In genomic region chr12:32877964-32878571, GRCm38 (mm10) we compare ENCODE assay signal across 11 mouse cellular contexts. TPM values are rescaled to one million over a fixed set of nuclear protein-coding genes. Genes with fewer than 3 reads are reported as not detected.
DNase-seq lines count a peak whose midpoint lies in the region; ATAC-seq and TF ChIP-seq lines count a peak whose summit lies in the region.
"Had no signal": no experiment of that assay in that cellular context is flagged by ENCODE, and none has a peak within 500 bp of the region (broad histone marks: within the 10 kb centered on the region; RNA-seq: fewer than 3 reads in every experiment).

No protein-coding gene starts in this region.

- H3K4me3 ChIP-seq in midbrain, embryonic 14.5 days (replicated peaks; ENCODE audit: low read depth, low read length) = no peak overlapping the region
- no peak overlapping the region for H3K4me3 ChIP-seq in midbrain, embryonic 10.5 days
- no peak overlapping the region for H3K4me3 ChIP-seq in forebrain, embryonic 16.5 days (replicated peaks; ENCODE audit: low read length)
- no peak overlapping the region for H3K4me3 ChIP-seq in neural tube, embryonic 14.5 days (ENCODE audit: low read depth, low read length)
- no peak overlapping the region for H3K4me3 ChIP-seq in lung, postnatal 0 days (ENCODE audit: low read depth, low read length)
- H3K4me3 ChIP-seq: intestine, embryonic 15.5 days; myocyte had no signal

- no peak overlapping the region for H3K27ac ChIP-seq in midbrain, embryonic 14.5 days (replicated peaks; ENCODE audit: low read depth, low read length)
- H3K27ac ChIP-seq in midbrain, embryonic 10.5 days (replicated peaks) = no peak overlapping the region
- no peak overlapping the region for H3K27ac ChIP-seq in forebrain, embryonic 16.5 days (ENCODE audit: low read length)
- peak overlapping the region; percentile 44; the same call in 1 of the 2 replicates for H3K27ac ChIP-seq in neural tube, embryonic 14.5 days (ENCODE audit: low read depth, low read length)
- H3K27ac ChIP-seq in lung, postnatal 0 days (ENCODE audit: low read length) = no peak overlapping the region
- H3K27ac ChIP-seq: intestine, embryonic 15.5 days had no signal

- TF ChIP-seq EP300 in lung, postnatal 0 days (IDR thresholded peaks at IDR 0.05) = no peak

- no peaks in the 10 kb centered on the region for H3K4me1 ChIP-seq in midbrain, embryonic 14.5 days (ENCODE audit: control insufficient read depth, insufficient read depth, low read length)
- H3K4me1 ChIP-seq in midbrain, embryonic 10.5 days = no peaks in the 10 kb centered on the region
- 0 out of 2 replicates have a peak, but pooled peaks cover 5% of the 10 kb centered on the region for H3K4me1 ChIP-seq in forebrain, embryonic 16.5 days (replicated peaks; ENCODE audit: control insufficient read depth, insufficient read depth, low read length)
- peaks cover 3% of the 10 kb centered on the region; the same call in 1 of the 2 replicates for H3K4me1 ChIP-seq in neural tube, embryonic 14.5 days (ENCODE audit: control insufficient read depth, insufficient read depth, low read length)
- no peaks in the 10 kb centered on the region for H3K4me1 ChIP-seq in lung, postnatal 0 days (ENCODE audit: insufficient read depth, low read depth, low read length)
- H3K4me1 ChIP-seq: intestine, embryonic 15.5 days had no signal

- intact Hi-C loops in gastrocnemius, postnatal 14 days (cut with DNase I; ENCODE audit: low total_unique reads) = no loop called here

- peak; percentile 35 for DNase-seq in gastrocnemius, postnatal 25 days
- no peak for DNase-seq in gastrocnemius, postnatal 14 days
- peak; percentile 55 for DNase-seq in midbrain, embryonic 14.5 days
- no peak for DNase-seq in midbrain, embryonic 10.5 days (ENCODE audit: low spot score)
- DNase-seq in lung, postnatal 0 days (ENCODE audit: low spot score) = no peak
- DNase-seq: lung, postnatal 36 days; right cerebral cortex, postnatal 25 days had no signal

- no peaks in the 10 kb centered on the region for H3K36me3 ChIP-seq in midbrain, embryonic 14.5 days (ENCODE audit: control insufficient read depth, insufficient read depth, low read length)
- H3K36me3 ChIP-seq in midbrain, embryonic 10.5 days = no peaks in the 10 kb centered on the region
- no peaks in the 10 kb centered on the region for H3K36me3 ChIP-seq in forebrain, embryonic 16.5 days (ENCODE audit: control insufficient read depth, insufficient read depth)
- no peaks in the 10 kb centered on the region for H3K36me3 ChIP-seq in neural tube, embryonic 14.5 days (ENCODE audit: control insufficient read depth, insufficient read depth, low read length)
- no peaks in the 10 kb centered on the region for H3K36me3 ChIP-seq in lung, postnatal 0 days (ENCODE audit: insufficient read depth, low read length)
- H3K36me3 ChIP-seq: intestine, embryonic 15.5 days had no signal

- no peak overlapping the region for H3K9ac ChIP-seq in midbrain, embryonic 14.5 days (replicated peaks; ENCODE audit: low read length)
- no peak overlapping the region for H3K9ac ChIP-seq in forebrain, embryonic 16.5 days (replicated peaks; ENCODE audit: low read depth, low read length)
- H3K9ac ChIP-seq in neural tube, embryonic 14.5 days (replicated peaks; ENCODE audit: low read depth, low read length) = no peak overlapping the region
- no peak overlapping the region for H3K9ac ChIP-seq in lung, postnatal 0 days (replicated peaks; ENCODE audit: low read depth)
- H3K9ac ChIP-seq: intestine, embryonic 15.5 days had no signal

- TF ChIP-seq CTCF in lung, postnatal 0 days (IDR thresholded peaks at IDR 0.05) = no peak

- ATAC-seq in midbrain, embryonic 14.5 days (ENCODE audit: low FRiP score, low TSS enrichment) = peak; percentile 29; the same call in 1 of the 2 replicates
- ATAC-seq in forebrain, embryonic 16.5 days = peak; percentile 95
- peak; percentile 89 for ATAC-seq in neural tube, embryonic 14.5 days (ENCODE audit: low read depth)
- ATAC-seq in lung, postnatal 0 days = no peak
- ATAC-seq: intestine, embryonic 15.5 days had no signal

- no peak overlapping the region for H3K4me2 ChIP-seq in midbrain, embryonic 14.5 days (ENCODE audit: low read length)
- H3K4me2 ChIP-seq in forebrain, embryonic 16.5 days (ENCODE audit: low read length) = no peak overlapping the region
- H3K4me2 ChIP-seq in neural tube, embryonic 14.5 days (ENCODE audit: low read depth, low read length) = no peak overlapping the region
- H3K4me2 ChIP-seq in lung, postnatal 0 days (replicated peaks; ENCODE audit: low read depth, low read length) = no peak overlapping the region
- H3K4me2 ChIP-seq: intestine, embryonic 15.5 days had no signal

- 61% methylated on average over 11 of the region's 11 CpGs for WGBS in midbrain, embryonic 14.5 days
- WGBS in midbrain, embryonic 10.5 days = 79% methylated on average over 11 of the region's 11 CpGs
- WGBS in forebrain, embryonic 16.5 days = 43% methylated on average over 11 of the region's 11 CpGs
- WGBS in neural tube, embryonic 14.5 days = 52% methylated on average over 11 of the region's 11 CpGs
- 79% methylated on average over 11 of the region's 11 CpGs for WGBS in lung, postnatal 0 days

- no peaks in the 10 kb centered on the region for H3K9me3 ChIP-seq in midbrain, embryonic 14.5 days (ENCODE audit: control insufficient read depth, low read length)
- H3K9me3 ChIP-seq in midbrain, embryonic 10.5 days (replicated peaks) = no peaks in the 10 kb centered on the region
- no peaks in the 10 kb centered on the region for H3K9me3 ChIP-seq in forebrain, embryonic 16.5 days (ENCODE audit: control insufficient read depth, low read length)
- no peaks in the 10 kb centered on the region for H3K9me3 ChIP-seq in neural tube, embryonic 14.5 days (ENCODE audit: control insufficient read depth, low read length)
- no peaks in the 10 kb centered on the region for H3K9me3 ChIP-seq in lung, postnatal 0 days (ENCODE audit: low read length)
- H3K9me3 ChIP-seq: intestine, embryonic 15.5 days had no signal

- no peaks in the 10 kb centered on the region for H3K27me3 ChIP-seq in midbrain, embryonic 14.5 days (ENCODE audit: control insufficient read depth, insufficient read depth, low read length)
- H3K27me3 ChIP-seq in midbrain, embryonic 10.5 days (ENCODE audit: low read depth, poor library complexity, severe bottlenecking) = no peaks in the 10 kb centered on the region
- H3K27me3 ChIP-seq in forebrain, embryonic 16.5 days (replicated peaks; ENCODE audit: control insufficient read depth, insufficient read depth, low read length) = no peaks in the 10 kb centered on the region
- no peaks in the 10 kb centered on the region for H3K27me3 ChIP-seq in neural tube, embryonic 14.5 days (ENCODE audit: control insufficient read depth, insufficient read depth, low read length)
- H3K27me3 ChIP-seq in lung, postnatal 0 days (replicated peaks; ENCODE audit: insufficient read depth, low read length) = no peaks in the 10 kb centered on the region
- H3K27me3 ChIP-seq: intestine, embryonic 15.5 days had no signal

RNA-seq across cellular contexts. Expression of gene Nampt, which starts 58.7 kb away (rescaled TPM):
- total RNA-seq in gastrocnemius, postnatal 25 days (2021) = 10 to 100 TPM; 53.0 to 58.2 TPM
- total RNA-seq in gastrocnemius, postnatal 14 days (2021) = 10 to 100 TPM; 43.0 to 43.3 TPM
- 32.1 and 45.7 TPM in 2 replicates for polyA plus RNA-seq in midbrain, embryonic 14.5 days (2014; fragmentation: Nextera tagmentation; extraction: Ambion mirVana)
- 36.0 and 40.9 TPM in 2 replicates for polyA plus RNA-seq in midbrain, embryonic 10.5 days (2016; fragmentation: Nextera tagmentation; extraction: Ambion mirVana)
- 39.4 and 42.2 TPM in 2 replicates for polyA plus RNA-seq in forebrain, embryonic 16.5 days (2015; fragmentation: Nextera tagmentation; extraction: Ambion mirVana)
- polyA plus RNA-seq in neural tube, embryonic 14.5 days (2014; fragmentation: Nextera tagmentation; extraction: Ambion mirVana) = 32.9 and 40.2 TPM in 2 replicates
- 18.7 and 19.2 TPM in 2 replicates for polyA plus RNA-seq in lung, postnatal 0 days (2015; fragmentation: Nextera tagmentation; extraction: Ambion mirVana)

Comparison
In these comparisons a context has a peak if more than half of its experiments do, and no peak if none do; other contexts are left out.
1. DNase-seq: peak in gastrocnemius, postnatal 25 days (single experiment) and midbrain, embryonic 14.5 days (single experiment); none in gastrocnemius, postnatal 14 days (single experiment), midbrain, embryonic 10.5 days (single experiment) and lung, postnatal 0 days (single experiment).